Mouse (Mus musculus): ENCODE data around the gene Lsp1.

Lsp1 gene

DNA sequence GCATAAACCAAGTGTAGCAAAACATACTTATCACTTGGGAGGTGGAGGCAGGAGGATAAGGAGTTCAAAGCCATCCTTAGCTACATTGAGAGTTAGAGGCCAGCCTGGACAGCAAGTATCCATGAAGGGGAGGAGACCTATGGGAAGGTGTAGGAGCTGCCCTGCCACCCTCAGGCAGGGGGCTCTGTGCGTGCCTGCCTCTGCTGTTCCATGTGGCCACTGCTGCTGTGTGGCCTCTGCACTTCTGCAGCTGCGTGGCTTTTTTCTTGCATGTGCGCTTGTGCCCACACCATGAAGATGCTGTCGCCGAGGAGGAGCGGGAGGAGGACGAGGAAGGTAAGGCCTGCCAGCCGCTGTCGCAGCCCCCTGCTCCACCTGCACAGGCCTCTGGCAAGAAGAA is 46.8 kb downstream of the Lsp1 start:
- DNase-seq, result no peak

DNA sequence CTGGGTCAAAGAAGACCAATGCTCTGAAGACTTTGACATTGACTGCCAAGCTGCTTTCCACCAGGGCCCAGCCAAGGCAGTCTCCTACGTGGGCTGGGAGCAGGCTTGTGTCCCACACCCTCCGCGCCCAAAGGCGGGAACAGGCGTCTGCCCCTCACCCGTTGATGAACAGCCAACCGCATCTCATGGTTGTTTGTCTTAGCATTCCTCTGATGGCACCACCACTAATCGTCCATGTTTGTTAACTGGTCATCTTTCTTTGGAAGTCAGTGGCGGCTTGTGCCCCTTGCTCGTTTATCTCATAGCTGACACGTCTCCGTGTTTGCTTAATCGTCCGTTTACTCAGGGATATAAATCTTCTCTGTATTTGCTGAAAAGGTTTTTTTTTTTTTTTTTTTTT is 48.9 kb downstream of the Lsp1 start:
- no peak for DNase-seq

DNA sequence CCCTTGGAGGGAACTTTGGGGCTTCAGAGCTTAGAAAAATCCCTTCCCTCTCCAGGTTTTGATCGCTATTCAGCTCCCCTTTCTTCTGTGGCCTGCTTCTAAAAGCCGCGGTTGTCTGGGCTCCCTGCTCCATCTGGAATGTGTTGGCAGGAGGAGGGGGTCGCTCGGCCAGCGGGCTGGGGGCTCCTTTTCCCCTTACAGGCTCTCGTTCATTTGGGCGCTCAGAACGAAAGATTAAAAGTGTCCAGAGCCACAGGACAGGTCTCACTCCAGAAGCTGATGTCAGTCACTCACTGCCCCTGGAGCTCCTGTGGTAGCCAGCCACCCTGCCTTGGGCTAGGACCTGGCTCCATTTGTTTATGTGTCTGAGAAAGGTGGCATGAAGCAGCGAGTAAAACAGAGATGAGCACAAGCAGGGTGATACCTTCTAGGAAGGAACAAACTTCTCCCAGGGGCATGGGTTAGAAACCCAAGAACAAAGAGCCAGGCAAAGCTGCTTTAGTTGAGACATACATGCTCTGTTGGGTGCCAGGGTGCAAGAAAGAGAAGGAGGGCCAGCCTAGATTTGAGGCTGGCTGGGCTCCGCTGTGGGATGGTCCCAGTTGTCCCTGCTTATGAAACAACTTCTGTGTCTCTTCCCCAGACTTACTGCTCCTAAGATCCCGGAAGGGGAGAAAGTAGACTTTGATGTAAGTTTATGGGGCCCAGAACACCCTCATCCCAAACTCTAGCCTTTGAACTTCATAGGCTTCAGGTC is 49.6 kb downstream of the Lsp1 start:
- DNase-seq, result no peak

DNA sequence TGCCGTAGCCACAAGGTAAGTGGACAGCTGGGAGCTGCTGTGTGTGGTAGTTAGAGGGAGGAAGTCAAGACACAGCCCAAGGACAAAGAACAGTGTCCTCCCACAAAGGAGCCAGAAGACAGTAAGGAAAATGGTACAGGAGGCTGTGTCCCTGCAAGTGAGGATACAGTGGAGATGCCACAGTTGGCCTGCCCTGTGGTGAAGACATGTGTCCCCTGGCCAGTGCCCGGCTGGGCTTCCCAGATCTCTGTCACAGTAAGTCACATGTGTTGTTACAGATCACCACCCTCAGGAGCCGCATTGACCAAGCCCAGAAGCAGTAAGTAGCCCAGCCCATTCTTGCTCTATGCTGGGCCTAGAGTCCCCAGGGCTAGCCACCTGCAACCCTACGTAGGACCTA is 53.4 kb downstream of the Lsp1 start:
- DNase-seq, result no peak

DNA sequence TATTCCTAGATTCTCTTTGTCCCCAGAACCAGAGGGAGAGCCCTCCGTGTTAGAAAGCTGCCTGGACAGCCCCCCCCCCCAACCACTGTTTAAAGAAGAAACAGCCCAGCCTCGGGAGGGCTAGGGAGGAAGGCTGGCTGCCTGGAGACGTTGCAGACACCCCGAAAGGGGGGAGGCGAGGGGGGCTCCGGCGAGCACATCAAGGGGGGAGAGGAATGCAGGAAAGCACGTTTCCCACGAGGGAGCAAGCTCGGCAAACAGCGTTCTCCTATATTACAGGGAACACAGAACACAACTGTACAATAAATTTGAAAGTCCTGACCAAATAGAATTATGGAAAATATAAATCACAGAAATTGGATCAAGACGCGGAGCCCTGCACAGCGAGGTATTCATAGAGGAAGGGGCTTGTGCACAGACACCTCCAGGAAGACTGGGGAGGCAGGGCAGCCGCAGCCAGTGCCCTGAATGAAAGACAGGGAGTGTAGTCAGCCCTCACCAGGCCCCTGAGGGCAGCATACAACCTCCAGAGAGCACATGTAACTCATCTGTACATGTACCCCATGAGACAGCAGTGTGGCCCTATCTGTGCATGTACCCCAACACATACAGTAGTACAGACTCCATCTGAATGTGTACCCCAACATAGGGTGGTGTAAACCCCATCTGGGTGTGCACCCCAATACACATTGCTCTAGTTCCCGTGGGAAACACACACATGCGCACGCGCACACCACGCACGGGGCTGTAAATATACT is 55.8 kb downstream of the Lsp1 start:
- DNase-seq, result no peak

DNA sequence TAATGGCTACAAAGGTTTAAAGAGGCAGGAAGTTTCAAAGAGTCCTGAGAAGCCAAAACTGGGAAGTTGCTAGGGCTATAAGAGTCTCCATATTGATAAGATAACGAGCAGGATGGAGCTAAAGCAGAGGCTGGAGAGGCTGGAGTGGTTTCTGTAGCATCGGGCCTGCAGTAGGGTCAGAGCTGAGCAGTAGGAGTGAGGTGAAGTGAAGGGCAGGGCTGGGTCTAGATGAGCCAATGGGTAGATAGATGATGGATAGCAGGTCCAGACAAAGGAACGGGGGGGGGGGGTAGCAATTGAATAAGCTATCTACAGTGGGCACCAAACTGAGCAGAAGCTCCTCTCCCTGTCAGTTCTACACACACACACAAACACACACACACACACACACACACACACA is 56.9 kb downstream of the Lsp1 start:
- DNase-seq, result no peak

DNA sequence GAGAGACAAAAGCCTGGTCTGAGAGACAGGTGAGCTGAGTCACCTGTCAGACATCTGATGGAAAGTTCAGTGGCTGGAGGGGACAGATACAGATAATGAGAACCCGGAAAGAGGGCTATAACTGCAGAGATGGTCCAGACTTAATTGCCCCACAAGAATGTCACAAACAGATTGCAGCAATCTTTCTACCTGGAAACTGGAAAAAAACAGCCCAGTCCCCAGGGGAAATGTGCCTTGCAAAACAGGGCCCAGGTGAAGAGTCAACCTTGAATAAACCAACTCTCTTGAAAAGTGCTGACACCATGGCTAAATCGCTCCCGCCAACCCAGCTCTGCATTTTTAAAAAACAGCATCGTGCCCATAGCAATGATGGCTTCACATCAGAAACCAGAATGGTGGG is 59.7 kb downstream of the Lsp1 start:
- DNase-seq, result no peak

DNA sequence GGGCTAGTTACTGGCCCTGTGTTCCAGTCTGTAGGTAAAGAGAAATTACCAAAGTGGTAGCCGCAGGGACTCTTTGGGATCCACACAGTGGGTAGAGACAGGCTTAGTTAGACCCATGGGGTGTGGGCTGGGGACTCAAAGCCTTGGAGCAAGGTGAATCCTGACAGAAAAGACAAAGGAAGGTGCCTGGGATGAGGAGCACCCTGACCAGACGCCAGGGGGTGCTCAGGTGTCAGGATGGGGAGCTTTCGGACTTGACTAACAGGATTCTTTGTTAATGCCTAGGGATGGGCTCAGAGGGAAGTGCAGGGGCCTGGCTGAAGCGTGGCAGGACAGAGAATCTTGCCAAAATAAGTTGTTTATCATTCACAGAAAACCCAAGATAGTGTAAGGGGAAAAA is 61.7 kb downstream of the Lsp1 start:
- DNase-seq, result no peak

DNA sequence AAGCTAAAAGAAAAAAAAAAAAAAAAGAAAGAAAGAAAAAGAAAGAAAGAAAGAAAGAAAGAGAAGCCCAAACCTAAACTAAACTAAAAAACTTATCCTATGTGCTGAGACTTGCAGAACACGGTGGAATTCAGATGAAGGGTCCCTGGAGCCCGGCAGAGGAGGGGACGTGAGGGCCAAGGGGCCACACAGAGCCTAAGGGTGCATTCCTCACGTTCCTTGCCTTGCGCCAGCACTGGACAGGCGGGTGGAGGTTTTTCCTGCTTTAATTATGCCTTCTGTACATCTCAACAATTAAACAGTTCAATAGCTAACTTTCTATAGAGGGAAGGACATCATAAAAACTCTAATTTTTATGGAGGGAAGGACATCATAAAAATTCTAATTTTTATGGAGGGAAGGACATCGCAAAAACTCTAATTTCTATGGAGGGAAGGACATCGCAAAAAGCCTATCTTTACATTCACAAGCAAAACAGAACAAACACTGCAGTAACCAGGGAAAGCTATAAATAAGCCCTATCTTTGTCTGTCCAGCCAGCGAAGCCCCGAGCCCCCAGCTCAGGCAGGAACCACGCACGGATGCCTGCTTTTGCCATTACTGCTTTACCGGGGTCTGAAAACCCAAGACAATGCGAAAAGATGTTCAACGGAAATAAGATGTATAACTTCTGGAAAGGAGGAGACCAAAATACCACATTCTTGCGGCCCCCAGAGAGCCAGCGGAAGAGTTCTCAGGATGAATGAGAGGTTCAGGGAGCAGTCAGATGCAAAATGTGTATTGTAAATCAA is 62.8 kb downstream of the Lsp1 start:
- DNase-seq, result no peak

DNA sequence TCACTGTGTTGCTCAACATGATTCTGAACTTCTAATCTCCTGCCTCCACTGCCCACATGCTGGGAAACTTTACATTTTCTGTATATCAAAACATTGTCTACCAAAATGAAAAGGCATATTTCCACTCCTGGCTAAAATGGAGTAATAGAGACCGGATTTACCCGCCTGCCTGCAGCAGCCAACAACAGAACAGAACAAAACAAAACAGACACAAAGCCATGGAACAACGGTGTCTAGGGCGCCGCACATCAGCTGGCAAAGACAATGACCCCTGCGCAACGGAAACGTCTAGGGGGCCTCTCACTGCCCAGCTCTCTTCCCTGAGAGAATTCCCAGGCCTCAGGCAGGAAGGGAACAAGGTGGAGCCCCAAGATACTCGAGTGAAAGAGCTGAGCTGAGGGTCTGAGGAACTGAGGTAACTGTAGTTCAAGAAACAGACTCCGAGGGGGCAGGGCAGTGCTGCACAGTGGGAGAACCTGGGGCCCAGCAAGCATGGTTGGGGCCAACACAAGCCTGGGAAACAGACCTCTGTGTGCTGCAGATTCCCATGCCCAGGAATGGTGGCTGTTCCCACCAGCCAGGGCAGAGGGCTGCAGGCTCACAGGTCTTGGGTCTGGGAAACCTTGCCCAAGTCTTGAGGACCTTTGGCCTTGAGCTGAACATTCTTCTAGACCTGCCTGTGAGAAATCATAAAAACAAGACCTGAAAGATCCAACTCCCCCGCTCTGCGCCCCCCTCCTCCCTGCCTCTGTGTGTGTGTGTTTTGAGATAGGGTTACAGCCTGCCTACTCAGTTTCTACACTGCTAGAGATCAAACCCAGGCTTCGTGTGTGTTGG is 65.0 kb downstream of the Lsp1 start:
- DNase-seq, result no peak

DNA sequence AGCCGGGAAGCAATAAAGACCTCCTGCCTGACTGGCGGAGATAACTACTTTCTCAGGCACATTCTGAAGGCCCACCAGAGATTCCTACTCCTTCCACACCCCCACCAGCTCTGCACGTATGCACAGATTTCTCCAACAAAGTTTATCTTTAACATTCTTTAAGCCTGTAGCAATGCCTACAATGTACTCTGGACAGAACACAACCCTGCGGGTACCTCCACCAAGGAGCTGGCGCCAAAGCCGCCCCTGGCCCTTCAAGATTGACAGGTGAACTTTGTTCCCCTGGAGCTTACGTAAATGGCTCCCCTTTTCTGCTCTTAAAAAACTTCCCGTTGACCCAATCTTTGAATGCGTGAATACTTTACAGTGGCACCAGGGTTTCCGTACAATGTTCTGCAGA is 68.7 kb downstream of the Lsp1 start:
- DNase-seq, result no peak

DNA sequence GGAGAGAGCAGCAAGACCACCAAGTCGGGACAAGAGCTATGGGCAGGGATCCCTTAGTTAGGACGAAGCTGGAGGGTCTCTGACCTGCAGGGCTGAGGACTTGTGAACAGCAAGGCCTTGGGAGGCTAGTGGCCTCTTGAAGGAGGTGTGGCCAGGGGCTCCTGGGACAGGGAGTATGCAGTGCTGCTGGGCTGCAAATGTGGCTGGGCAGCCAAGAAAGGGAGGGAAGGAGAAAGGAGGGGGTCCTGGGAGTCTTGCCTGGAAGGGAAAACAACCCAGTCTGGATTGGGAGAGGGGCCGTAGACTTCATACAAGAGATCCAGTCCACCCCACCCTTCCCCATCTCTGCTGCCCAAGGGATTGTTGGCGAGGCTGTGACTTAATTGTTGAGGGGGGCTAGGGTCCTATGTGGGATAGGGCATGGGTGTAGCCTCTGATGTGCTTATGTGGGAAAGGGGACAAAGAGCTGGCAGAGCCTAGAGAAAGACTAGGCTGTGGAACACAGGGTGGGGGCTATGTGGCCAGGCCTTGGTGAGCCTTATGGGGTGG is 71.4 kb downstream of the Lsp1 start:
- DNase-seq, result no peak

DNA sequence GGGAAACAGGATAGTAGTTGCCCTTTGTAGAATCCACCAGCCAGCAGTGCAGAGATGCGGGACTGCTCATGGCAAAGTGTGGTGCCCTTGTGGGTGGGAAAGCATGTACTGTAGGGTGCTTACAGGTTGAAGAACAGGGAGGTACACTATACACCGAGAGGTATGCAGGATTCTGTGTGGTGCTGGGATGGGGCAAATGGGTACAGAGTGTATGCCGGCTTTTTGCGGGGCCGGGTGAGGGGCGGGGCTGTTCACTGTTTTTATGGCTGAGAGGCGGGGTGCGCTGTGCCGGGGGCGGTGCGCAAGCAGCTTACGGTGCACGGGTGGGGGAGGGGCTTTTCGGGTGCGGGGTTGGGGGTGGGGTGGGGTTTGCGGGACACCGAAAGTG is 72.1 kb downstream of the Lsp1 start, which contains the start of gene Mrpl23:
Mrpl23 (plus strand) TSS at position 16 of the 388 bp plus-strand sequence.
- no peak for DNase-seq

DNA sequence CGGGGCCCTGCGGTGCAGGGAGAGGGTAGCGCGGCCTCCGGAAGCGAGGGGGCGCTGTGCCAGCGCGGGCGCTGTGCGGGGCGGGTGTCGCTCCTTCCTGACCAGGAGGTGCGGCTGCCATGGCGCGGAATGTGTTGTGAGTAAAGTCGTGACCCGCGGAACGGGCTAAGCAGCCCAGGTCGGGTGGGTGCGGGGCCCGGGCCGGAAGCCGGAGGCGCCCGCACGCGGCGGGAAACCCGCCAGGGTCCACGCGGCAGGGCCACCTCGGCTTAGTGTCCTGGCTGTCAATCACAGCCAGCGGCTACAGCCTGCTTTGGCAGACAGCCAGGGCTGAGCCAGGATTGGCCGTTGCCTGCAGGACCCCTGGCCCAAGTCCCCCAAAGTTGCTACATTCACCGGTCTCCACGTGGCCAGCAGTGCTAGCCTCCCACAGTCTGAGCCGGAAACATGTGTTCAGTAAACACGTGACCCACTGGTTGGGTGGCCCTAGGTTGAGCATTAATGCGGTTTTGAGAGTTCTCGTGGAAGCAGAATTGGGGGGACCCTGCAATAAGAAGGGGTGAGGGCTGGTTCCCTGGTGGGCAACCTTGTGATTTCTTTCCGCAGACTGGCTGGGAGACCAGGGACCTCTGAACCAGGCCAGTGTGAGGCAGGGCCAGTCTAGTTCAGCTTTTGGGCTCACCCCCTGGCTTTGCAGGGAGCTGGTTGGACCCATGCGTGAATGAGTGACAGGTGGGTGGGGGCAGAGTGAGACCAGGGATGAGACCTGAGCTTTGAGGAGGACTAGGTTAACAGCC is 72.6 kb downstream of the Lsp1 start:
- DNase-seq, result peak; percentile 74 to 84

DNA sequence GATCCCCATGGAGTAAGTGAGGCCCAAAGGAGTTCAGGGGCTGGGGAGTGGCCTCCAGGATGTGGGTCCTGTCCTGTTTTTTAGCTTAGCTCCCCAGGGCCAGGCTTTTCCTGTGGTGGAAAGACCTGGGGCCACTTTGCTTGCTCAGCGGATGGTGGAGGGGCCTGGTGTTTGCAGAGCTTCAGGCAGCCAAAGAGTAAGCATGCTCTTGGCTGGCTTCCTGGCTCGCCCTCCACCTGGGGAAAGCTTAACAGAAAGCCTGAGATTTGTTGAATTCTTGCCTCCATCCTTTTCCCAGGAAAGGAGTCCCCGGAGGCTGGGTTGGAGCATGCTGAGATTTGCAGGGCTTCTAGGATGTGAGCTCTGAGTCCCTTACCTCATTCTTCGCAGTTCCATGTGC is 74.5 kb downstream of the Lsp1 start:
- DNase-seq, result no peak

DNA sequence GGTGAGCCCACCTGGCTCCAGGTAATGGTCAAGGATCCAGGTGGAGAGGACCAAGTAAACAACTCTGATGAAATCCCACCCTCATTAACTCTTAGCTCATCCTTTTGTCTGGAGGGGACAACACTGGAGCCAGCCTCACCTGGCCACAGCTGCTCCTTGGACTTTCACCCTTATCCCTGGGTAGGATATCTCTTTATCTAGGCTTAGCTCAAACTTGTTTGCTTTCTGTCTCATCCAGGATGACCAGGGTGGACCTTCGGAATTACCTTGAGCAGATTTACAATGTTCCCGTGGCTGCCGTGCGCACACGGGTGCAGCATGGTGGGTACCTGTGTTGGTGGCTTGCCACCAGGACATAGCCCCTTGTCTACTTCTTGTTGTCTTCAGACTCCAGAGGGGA is 75.2 kb downstream of the Lsp1 start:
- no peak for DNase-seq

DNA sequence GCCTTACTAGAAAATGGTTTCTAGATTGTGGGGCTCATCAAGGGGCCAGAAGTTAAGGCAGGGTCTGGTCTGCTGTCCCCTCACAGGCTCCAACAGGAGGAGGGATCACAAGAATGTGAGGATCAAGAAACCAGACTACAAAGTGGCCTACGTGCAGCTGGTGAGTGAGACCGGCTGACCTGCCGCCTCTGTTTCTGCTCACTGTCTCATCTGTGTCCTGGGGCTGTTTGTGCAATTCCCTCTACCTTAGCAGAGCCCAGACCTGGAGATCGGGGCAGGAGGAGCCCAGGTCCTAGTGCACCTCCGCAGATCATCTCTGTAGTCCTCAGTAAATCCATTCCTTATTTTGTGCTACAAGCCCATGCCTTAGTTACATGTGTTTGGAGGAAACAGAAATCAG is 76.6 kb downstream of the Lsp1 start:
- DNase-seq, result no peak

DNA sequence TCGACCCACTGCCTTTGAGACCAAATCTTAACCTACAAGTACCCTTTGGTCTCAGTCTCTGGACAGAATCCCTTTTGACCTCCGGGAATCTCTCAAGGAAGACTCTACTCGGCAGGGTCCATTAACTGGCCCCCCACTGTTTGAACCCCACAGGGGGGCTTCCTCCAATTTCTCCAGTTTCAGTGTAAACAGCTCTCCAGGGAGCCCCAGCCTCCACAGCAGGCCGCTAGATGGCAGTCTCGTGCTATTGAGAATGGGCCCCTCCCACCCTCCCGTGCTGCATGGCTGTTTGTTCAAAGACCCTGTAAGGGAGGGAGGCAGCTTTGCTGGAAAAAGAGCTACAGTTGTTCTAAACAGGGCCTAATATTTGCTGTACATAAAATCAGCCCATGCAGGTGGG is 77.3 kb downstream of the Lsp1 start:
- DNase-seq, result peak; percentile 21 to 64

DNA sequence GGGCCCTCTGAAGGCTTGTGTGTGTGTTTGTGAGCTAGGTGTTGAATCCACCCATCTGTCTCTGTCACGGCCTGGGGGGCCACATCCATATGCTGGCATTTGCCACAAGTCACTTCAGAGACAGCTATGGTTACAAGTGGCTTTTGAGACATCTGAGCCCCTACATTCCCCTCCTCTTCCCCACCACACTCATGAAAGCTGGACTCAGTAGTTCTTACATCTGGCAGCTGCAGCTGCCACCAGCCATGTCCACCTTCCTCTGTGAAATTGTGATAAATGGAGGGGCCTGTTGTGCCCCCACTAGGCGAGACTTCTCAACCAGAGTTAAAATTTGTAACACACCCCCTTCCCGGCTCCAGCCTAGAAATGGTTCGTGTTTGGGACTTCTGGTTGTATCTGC is 77.7 kb downstream of the Lsp1 start:
- DNase-seq, result no peak

DNA sequence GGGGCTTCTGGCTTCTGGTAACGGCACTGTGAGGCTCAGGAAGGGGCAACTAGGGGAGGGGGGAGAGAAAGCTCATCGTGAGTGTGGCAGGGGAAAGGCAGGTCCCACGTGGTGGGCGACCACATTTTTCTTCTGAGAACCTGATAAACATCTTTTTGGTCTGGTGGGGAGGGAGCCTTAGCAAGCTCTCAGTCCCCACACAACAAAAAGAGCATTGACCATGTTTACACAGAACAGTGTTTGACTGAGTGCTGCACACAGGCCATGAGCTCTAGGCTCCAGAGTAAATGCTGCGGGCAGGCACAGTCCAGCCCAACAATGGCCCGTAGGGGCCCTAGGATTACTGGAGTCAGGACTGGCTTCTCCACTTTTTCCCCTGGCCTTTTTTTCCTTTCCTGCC is 78.2 kb downstream of the Lsp1 start:
- no peak for DNase-seq

DNA sequence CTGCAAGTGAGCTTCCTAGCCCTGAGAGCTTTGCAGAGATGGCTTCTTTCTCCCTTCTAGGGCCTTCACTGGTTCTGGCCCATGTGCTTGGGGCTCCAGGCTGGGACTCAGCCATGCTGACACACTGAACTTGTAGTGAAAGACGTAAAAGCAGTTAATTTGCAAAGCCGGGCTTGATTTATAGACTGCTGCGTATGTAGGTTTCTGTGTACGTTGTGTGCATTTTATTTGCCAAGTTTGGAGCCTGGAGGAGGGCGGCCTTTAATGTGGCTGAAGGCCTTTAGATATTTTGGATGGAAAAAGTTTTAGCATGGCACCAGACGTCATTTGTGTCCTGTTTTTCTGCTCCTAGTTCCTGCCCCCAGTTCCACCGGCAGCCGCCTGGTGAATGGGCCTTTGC is 79.2 kb downstream of the Lsp1 start:
- no peak for DNase-seq
